Mouse (Mus musculus): ENCODE measurements at regions not wholly inside any gene's neighbourhood (a gene's known extent, or its start where the extent isn't known, plus 50 kb on each side); places are given as distances from the start of the nearest gene placed in this dataset.

DNA sequence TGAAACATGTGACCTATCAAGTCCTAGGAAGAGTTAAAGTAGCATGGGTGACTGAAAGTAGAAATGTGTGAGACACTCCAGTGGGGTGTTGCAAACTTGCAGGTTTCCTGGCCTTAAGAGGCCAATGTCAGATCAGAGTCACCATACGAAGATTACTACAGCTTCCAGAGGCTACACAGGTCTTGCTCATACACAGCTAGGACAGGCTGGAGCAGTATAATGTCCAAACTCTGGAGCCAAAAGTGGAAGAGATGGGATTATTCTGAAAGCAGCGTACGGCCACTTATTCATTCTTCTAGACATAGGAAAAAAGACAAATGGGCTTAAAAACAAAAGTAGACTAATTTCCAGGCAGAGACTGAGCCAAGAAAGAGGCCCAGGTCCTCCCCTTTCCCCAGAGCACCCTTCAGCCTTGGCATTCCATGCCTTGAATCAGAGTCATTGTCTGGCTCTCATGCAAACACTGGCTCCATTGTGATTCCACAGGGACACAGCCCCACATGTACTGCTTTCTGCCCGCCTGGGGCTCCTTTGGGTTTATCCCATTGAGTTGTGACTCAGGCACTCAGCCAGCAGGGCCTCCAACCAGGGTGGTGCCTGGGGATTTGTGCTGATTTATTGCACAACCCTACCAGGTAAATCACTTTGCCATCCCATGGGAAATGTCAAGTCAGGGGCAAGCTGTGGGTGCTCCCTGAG, 94.5 kb downstream of the Rassf10 start:
- Histone ChIP-seq H3K27ac (ENCODE audit: insufficient read depth, low read depth, low read length) (no peak overlapping the region), H3K4me3 (ENCODE audit: insufficient read depth, low read depth, low read length) (no peak overlapping the region), H3K4me1 (ENCODE audit: control insufficient read depth, insufficient read depth, low read length) (no peaks in the 10 kb centered on the region), H3K36me3 (ENCODE audit: control insufficient read depth, insufficient read depth, low read length) (no peaks in the 10 kb centered on the region), H3K27me3 (replicated peaks; ENCODE audit: control insufficient read depth, insufficient read depth, low read length) (no peaks in the 10 kb centered on the region)
- 88% methylated on average over 4 of the region's 4 CpGs for WGBS
- TF ChIP-seq CTCF (conservative IDR thresholded peaks at IDR 0.05; ENCODE audit: insufficient read depth, insufficient read length, low read depth, low read length) (no peak), POLR2A (IDR thresholded peaks at IDR 0.05; ENCODE audit: low read depth, low read length) (no peak)
- no peak for DNase-seq

DNA sequence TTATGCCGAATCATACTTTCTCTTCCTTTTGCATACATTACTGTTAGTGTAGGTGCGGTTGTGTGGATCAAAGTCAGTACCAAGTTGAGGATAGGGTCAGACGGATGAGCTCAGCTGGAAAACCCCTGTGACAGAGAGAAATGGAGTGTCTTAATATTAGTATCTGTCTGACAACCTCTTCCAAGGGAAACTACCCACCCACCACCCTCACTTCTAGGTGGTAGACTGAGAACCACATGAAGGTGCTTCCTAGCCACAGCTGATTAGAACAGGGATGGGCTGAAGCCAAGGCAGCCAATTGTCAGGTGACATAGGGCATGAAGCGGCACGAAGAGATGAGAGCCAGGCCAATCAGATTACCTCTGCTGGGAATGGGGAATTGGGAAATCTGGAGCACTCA, 95.7 kb downstream of the Rassf10 start:
- Histone ChIP-seq H3K27ac (ENCODE audit: insufficient read depth, low read depth, low read length) (no peak overlapping the region), H3K36me3 (ENCODE audit: control insufficient read depth, insufficient read depth, low read length) (no peaks in the 10 kb centered on the region), H3K4me3 (ENCODE audit: insufficient read depth, low read depth, low read length) (no peak overlapping the region), H3K4me1 (ENCODE audit: control insufficient read depth, insufficient read depth, low read length) (no peaks in the 10 kb centered on the region), H3K27me3 (replicated peaks; ENCODE audit: control insufficient read depth, insufficient read depth, low read length) (no peaks in the 10 kb centered on the region)
- TF ChIP-seq POLR2A (IDR thresholded peaks at IDR 0.05; ENCODE audit: low read depth, low read length): no peak
- no peak for TF ChIP-seq CTCF (conservative IDR thresholded peaks at IDR 0.05; ENCODE audit: insufficient read depth, insufficient read length, low read depth, low read length)
- DNase-seq: no peak
- 96% methylated on average over 5 of the region's 5 CpGs for WGBS

DNA sequence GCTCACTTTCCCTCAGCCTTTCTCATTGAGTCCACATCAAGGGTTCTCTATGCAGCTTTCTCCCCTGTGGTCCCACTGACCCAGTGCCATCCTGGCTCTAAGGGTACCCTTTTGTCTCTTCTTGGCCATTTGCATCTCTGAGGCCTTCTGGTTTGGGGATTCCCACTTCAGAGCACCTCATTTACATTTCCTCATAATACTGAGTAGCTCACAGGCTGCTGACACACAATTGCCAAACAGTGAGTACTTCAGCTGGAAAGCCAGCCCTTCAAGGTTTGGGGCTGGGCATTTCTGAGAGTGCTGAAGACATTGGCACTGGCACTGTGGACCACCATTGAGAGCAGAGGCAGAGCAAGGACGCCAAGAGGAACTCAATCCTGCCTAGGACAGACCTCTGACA, 99.2 kb downstream of the Rassf10 start:
- no peak for DNase-seq
- H3K4me1 ChIP-seq (ENCODE audit: control insufficient read depth, insufficient read depth, low read length): peaks cover 6% of the 10 kb centered on the region; the same call in 1 of the 2 replicates
- no peak overlapping the region for H3K27ac ChIP-seq (ENCODE audit: insufficient read depth, low read depth, low read length)
- TF ChIP-seq CTCF (conservative IDR thresholded peaks at IDR 0.05; ENCODE audit: insufficient read depth, insufficient read length, low read depth, low read length) (no peak), POLR2A (IDR thresholded peaks at IDR 0.05; ENCODE audit: low read depth, low read length) (no peak)
- H3K36me3 ChIP-seq (ENCODE audit: control insufficient read depth, insufficient read depth, low read length): no peaks in the 10 kb centered on the region
- H3K4me3 ChIP-seq (ENCODE audit: insufficient read depth, low read depth, low read length): no peak overlapping the region
- WGBS: 71% methylated on average over 1 of the region's 1 CpGs
- H3K27me3 ChIP-seq (replicated peaks; ENCODE audit: control insufficient read depth, insufficient read depth, low read length): no peaks in the 10 kb centered on the region

DNA sequence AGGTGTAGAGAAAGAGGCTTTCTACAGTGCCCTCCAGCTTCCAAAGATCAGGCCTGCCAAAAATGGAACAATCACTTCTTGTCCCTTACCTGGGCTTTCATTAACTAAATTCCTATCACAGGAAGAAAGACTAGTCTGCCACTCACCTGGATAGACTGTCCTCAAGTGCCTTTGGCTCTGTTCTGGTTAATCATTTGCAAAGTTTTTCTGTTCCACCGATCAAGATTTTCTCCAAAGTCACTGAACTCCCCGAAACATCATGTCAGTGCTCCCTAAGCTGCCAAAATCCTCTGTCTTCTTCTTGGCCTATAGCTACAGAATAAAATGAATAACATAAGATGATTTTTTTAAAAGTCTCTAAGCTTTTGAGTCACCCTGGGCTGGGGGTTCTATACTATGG, 102.7 kb downstream of the Rassf10 start:
- no peak overlapping the region for H3K27ac ChIP-seq (ENCODE audit: insufficient read depth, low read depth, low read length)
- no peak overlapping the region for H3K4me3 ChIP-seq (ENCODE audit: insufficient read depth, low read depth, low read length)
- 30% methylated on average over 2 of the region's 2 CpGs for WGBS
- H3K36me3 ChIP-seq (ENCODE audit: control insufficient read depth, insufficient read depth, low read length): no peaks in the 10 kb centered on the region
- DNase-seq: peak; percentile 72
- no peaks in the 10 kb centered on the region for H3K27me3 ChIP-seq (replicated peaks; ENCODE audit: control insufficient read depth, insufficient read depth, low read length)
- TF ChIP-seq POLR2A (IDR thresholded peaks at IDR 0.05; ENCODE audit: low read depth, low read length): no peak
- no peak for TF ChIP-seq CTCF (conservative IDR thresholded peaks at IDR 0.05; ENCODE audit: insufficient read depth, insufficient read length, low read depth, low read length)
- H3K4me1 ChIP-seq (ENCODE audit: control insufficient read depth, insufficient read depth, low read length): peaks cover 15% of the 10 kb centered on the region

DNA sequence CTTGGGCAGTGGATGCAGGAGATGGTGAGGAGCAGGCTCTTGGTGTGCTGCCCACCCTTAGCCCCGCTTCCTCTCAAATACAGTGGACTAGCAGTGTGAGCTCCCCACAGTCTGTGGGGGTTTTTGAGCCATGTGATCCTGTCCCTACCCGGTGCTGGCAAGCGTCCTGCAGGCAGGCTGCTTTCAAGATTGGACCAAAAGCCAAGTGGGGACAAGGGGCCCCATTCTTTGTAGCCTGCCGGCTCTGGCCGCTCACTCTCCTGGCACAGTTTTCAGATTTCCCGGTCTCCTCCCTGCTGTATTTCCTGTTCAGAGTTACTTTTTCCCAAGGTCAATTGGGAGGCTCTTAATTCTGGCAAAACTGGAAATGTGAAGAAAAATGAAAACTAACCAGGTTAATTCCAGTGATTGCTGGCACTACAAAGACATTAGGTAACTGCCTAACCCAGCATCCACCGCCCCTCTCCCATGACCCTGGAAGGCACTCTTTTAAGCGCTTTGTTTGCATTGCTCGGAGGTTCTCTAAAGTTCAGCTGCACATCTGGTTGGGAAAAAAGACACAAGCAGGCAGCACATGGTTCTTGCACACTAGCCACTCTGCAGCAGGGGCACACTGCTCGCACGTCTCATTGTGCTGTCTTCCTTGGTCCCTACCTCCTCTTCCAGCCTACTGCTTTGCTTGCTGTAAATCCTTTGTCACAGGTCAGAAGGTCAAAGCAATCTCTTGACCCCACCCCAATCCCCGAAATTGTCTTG, 105.6 kb downstream of the Rassf10 start:
- Histone ChIP-seq H3K36me3 (ENCODE audit: control insufficient read depth, insufficient read depth, low read length) (no peaks in the 10 kb centered on the region), H3K27me3 (replicated peaks; ENCODE audit: control insufficient read depth, insufficient read depth, low read length) (no peaks in the 10 kb centered on the region), H3K4me3 (ENCODE audit: insufficient read depth, low read depth, low read length) (no peak overlapping the region), H3K27ac (ENCODE audit: insufficient read depth, low read depth, low read length) (peak overlapping the region; percentile 53), H3K4me1 (ENCODE audit: control insufficient read depth, insufficient read depth, low read length) (peaks cover 15% of the 10 kb centered on the region)
- DNase-seq: peak; percentile 66
- TF ChIP-seq CTCF (conservative IDR thresholded peaks at IDR 0.05; ENCODE audit: insufficient read depth, insufficient read length, low read depth, low read length): no peak
- no peak for TF ChIP-seq POLR2A (IDR thresholded peaks at IDR 0.05; ENCODE audit: low read depth, low read length)
- WGBS: 42% methylated on average over 12 of the region's 12 CpGs

DNA sequence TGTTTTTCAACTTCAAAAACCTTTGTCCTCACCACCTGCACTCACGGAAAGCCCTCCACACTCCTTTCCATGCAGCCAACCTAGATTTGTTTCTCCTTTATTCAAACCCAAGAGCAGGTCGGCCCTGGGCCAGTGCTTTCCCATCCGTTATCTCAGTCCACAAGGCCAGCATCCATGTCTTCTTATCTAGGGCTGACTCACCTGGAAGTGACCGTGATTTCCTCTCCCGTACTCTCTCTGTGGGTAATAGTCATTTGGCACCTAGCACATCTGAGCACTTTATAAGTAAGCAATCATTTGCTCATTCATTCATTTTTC, 106.2 kb downstream of the Rassf10 start:
- DNase-seq: peak; percentile 10
- TF ChIP-seq POLR2A (IDR thresholded peaks at IDR 0.05; ENCODE audit: low read depth, low read length) (no peak), CTCF (conservative IDR thresholded peaks at IDR 0.05; ENCODE audit: insufficient read depth, insufficient read length, low read depth, low read length) (no peak)
- WGBS: 64% methylated on average over 5 of the region's 5 CpGs
- Histone ChIP-seq H3K27me3 (replicated peaks; ENCODE audit: control insufficient read depth, insufficient read depth, low read length) (no peaks in the 10 kb centered on the region), H3K36me3 (ENCODE audit: control insufficient read depth, insufficient read depth, low read length) (no peaks in the 10 kb centered on the region), H3K4me3 (ENCODE audit: insufficient read depth, low read depth, low read length) (no peak overlapping the region), H3K27ac (ENCODE audit: insufficient read depth, low read depth, low read length) (no peak overlapping the region; the same call in 1 of the 2 replicates), H3K4me1 (ENCODE audit: control insufficient read depth, insufficient read depth, low read length) (peaks cover 15% of the 10 kb centered on the region)

DNA sequence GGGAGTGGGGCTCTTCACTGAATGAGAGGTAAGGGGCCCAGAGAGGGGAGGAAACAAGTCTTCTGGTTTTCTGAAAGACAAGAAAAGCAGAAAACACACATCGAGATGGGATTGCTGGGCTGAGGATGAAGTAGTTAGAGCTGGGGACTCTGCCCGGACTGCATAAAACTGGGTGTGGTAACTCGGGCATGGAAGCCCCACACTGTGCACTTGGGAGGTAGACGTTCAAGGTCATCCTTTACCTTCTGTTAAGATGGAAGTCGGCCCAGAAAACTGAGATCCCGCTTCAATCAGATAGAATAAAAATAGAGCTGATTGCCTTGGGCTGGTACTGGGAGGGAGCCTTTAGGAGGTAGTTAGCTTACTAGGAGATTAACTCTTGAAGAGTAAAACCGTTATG, 107.2 kb downstream of the Rassf10 start:
- no peak for TF ChIP-seq CTCF (conservative IDR thresholded peaks at IDR 0.05; ENCODE audit: insufficient read depth, insufficient read length, low read depth, low read length)
- no peak for TF ChIP-seq POLR2A (IDR thresholded peaks at IDR 0.05; ENCODE audit: low read depth, low read length)
- 68% methylated on average over 7 of the region's 7 CpGs for WGBS
- no peak for DNase-seq

More for the DNA sequence above, 107.2 kb downstream of the Rassf10 start:
- Histone ChIP-seq H3K4me1 (ENCODE audit: control insufficient read depth, insufficient read depth, low read length) (peaks cover 14% of the 10 kb centered on the region), H3K27me3 (replicated peaks; ENCODE audit: control insufficient read depth, insufficient read depth, low read length) (no peaks in the 10 kb centered on the region), H3K27ac (ENCODE audit: insufficient read depth, low read depth, low read length) (no peak overlapping the region), H3K4me3 (ENCODE audit: insufficient read depth, low read depth, low read length) (no peak overlapping the region), H3K36me3 (ENCODE audit: control insufficient read depth, insufficient read depth, low read length) (no peaks in the 10 kb centered on the region)

Measured in kidney, adult 2 months (tissue).